Mouse (Mus musculus): ENCODE data around the gene Abtb2.

- TF ChIP-seq CTCF (IDR thresholded peaks at IDR 0.05; ENCODE audit: extremely low read depth, insufficient read depth, insufficient read length, insufficient replicate concordance) (no peak), POLR2A (IDR thresholded peaks at IDR 0.05; ENCODE audit: low read depth, low read length) (no peak)
Observed at GRCm38 (mm10) chr2:103680364-103681110, 114.4 kb downstream of the Abtb2 start.
